Mouse (Mus musculus): ENCODE measurements at regions not wholly inside any gene's neighbourhood (a gene's known extent, or its start where the extent isn't known, plus 50 kb on each side); places are given as distances from the start of the nearest gene placed in this dataset.

- peak; percentile 48 for TF ChIP-seq CTCF (IDR thresholded peaks at IDR 0.05; ENCODE audit: insufficient read depth, low read length)
- no peak for TF ChIP-seq POLR2A (IDR thresholded peaks at IDR 0.05; ENCODE audit: borderline replicate concordance, extremely low read depth, low read depth, low read length)
Observed at GRCm38 (mm10) chr4:8380711-8381338, 142.0 kb upstream of the Car8 start.

All from lung, adult 2 months (tissue).